Mouse (Mus musculus) hindbrain, embryonic 14.5 days (tissue): ENCODE data around the gene Sspn. TPM values are rescaled to one million over a fixed set of nuclear protein-coding genes. Genes with fewer than 3 reads are reported as not detected.

Experiments
- ATAC-seq: fragments of 200-750 bp; cut with Nextera tagmentation; 2 replicates; pipeline ENCODE4 v1.8.0; 2017; ENCODE audit warnings: moderate number of reproducible peaks, mild to moderate bottlenecking, moderate TSS enrichment, moderate library complexity; ENCODE audit not compliant: low FRiP score
- DNase-seq: peaks from one replicate; pipeline ENCODE4 v3.0.0-alpha.2; 2015; ENCODE audit warnings: low spot score
- H3K27ac ChIP-seq: fragments of 300-500 bp; sonication (generic); 2 replicates; pipeline ENCODE4 v1.5.1; 2014; ENCODE audit warnings: mild to moderate bottlenecking, moderate library complexity
- H3K27me3 ChIP-seq: fragments of 300-500 bp; sonication (generic); 2 replicates; pipeline ENCODE4 v1.6.1; 2014; ENCODE audit warnings: mild to moderate bottlenecking, low read length, mixed read lengths; ENCODE audit not compliant: control insufficient read depth, insufficient read depth
- H3K36me3 ChIP-seq: fragments of 300-500 bp; sonication (generic); replicated peaks from 2 replicates; pipeline ENCODE4 v1.6.1; 2014; ENCODE audit not compliant: control insufficient read depth, insufficient read depth
- H3K4me1 ChIP-seq: fragments of 300-500 bp; sonication (generic); replicated peaks from 2 replicates; pipeline ENCODE4 v1.6.1; 2014; ENCODE audit warnings: antibody characterized with exemption, low read length, mixed read lengths; ENCODE audit not compliant: control insufficient read depth, insufficient read depth
- H3K4me2 ChIP-seq: fragments of 300-500 bp; sonication (generic); replicated peaks from 2 replicates; pipeline ENCODE4 v1.6.1; 2014; ENCODE audit warnings: mild to moderate bottlenecking, moderate library complexity
- H3K4me3 ChIP-seq: fragments of 300-500 bp; sonication (generic); replicated peaks from 2 replicates; pipeline ENCODE4 v1.5.1; 2014; ENCODE audit warnings: mild to moderate bottlenecking, low read length
- H3K9ac ChIP-seq: fragments of 300-500 bp; sonication (generic); 2 replicates; pipeline ENCODE4 v1.6.1; 2014
- H3K9me3 ChIP-seq: fragments of 300-500 bp; sonication (generic); 2 replicates; pipeline ENCODE4 v1.6.1; 2016; ENCODE audit warnings: low read length; ENCODE audit not compliant: control insufficient read depth
- WGBS: fragments of 180-500 bp; shearing (Covaris S2); extraction: QIAGEN DNeasy Blood & Tissue Kit; methylation state at CpG from one replicate; pipeline ENCODE4 v1.1.7; 2014; 5-methylcytosine and 5-hydroxymethylcytosine counted together
- polyA plus RNA-seq: library from polyadenylated mRNA; unstranded; fragments of >200 nt; fragmentation: Nextera tagmentation; extraction: Ambion mirVana; gene quantifications from 2 replicates; pipeline ENCODE4 v1.2.1, GENCODE M21; 2014

Gene Sspn
- polyA plus RNA-seq, 1 experiment from 2014 or later: 3.2 TPM

GRCm38 (mm10) chr6:145918236-145918635 lies 13.2 kb upstream of the Sspn start:
- Histone ChIP-seq H3K9me3 (no peaks in the 10 kb centered on the region), H3K27me3 (no peaks in the 10 kb centered on the region), H3K4me2 (no peak overlapping the region), H3K4me3 (no peak overlapping the region), H3K9ac (no peak overlapping the region), H3K4me1 (no peaks in the 10 kb centered on the region), H3K36me3 (no peaks in the 10 kb centered on the region), H3K27ac (no peak overlapping the region)
- ATAC-seq (no peak), DNase-seq (no peak)
- WGBS: 91% methylated on average over 5 of the region's 5 CpGs

GRCm38 (mm10) chr6:145923594-145923993 lies 7.8 kb upstream of the Sspn start:
- DNase-seq (no peak), ATAC-seq (no peak)
- H3K9ac ChIP-seq: no peak overlapping the region
- H3K9me3 ChIP-seq: no peaks in the 10 kb centered on the region
- H3K27ac ChIP-seq: no peak overlapping the region
- no peak overlapping the region for H3K4me2 ChIP-seq
- 89% methylated on average over 6 of the region's 6 CpGs for WGBS
- no peaks in the 10 kb centered on the region for H3K27me3 ChIP-seq
- no peaks in the 10 kb centered on the region for H3K36me3 ChIP-seq
- no peaks in the 10 kb centered on the region for H3K4me1 ChIP-seq
- no peak overlapping the region for H3K4me3 ChIP-seq

- Histone ChIP-seq H3K4me3 (peak overlapping the region; percentile 31), H3K9ac (peak overlapping the region; percentile 62), H3K27ac (peak overlapping the region; percentile 80), H3K27me3 (no peaks in the 10 kb centered on the region), H3K4me2 (peak overlapping the region; percentile 63), H3K4me1 (peaks cover 8% of the 10 kb centered on the region), H3K36me3 (no peaks in the 10 kb centered on the region), H3K9me3 (no peaks in the 10 kb centered on the region)
- 5% methylated on average over 28 of the region's 28 CpGs for WGBS
- DNase-seq (peak; percentile 73), ATAC-seq (peak; percentile 95)
Observed at GRCm38 (mm10) chr6:145934001-145934696, 2.7 kb downstream of the Sspn start.

- H3K9me3 ChIP-seq: no peaks in the 10 kb centered on the region
- 76% methylated on average over 9 of the region's 9 CpGs for WGBS
- H3K4me2 ChIP-seq: peak overlapping the region; percentile 63
- H3K4me3 ChIP-seq: peak overlapping the region; percentile 31; the same call in 1 of the 2 replicates
- H3K4me1 ChIP-seq: peaks cover 8% of the 10 kb centered on the region
- peak overlapping the region; percentile 62 for H3K9ac ChIP-seq
- no peaks in the 10 kb centered on the region for H3K27me3 ChIP-seq
- no peak for ATAC-seq
- H3K27ac ChIP-seq: peak overlapping the region; percentile 80; the same call in 1 of the 2 replicates
- no peaks in the 10 kb centered on the region for H3K36me3 ChIP-seq
- DNase-seq: no peak
Observed at GRCm38 (mm10) chr6:145934697-145935240, 3.3 kb downstream of the Sspn start.

- H3K4me1 ChIP-seq: peaks cover 8% of the 10 kb centered on the region
- ATAC-seq: no peak
- no peak overlapping the region for H3K27ac ChIP-seq
- no peak overlapping the region for H3K9ac ChIP-seq
- DNase-seq: no peak
- H3K36me3 ChIP-seq: no peaks in the 10 kb centered on the region
- no peaks in the 10 kb centered on the region for H3K9me3 ChIP-seq
- no peak overlapping the region for H3K4me3 ChIP-seq
- no peak overlapping the region for H3K4me2 ChIP-seq
- no peaks in the 10 kb centered on the region for H3K27me3 ChIP-seq
- 64% methylated on average over 2 of the region's 2 CpGs for WGBS
Observed at GRCm38 (mm10) chr6:145935912-145936311, 4.5 kb downstream of the Sspn start.

GRCm38 (mm10) chr6:145936511-145936910 lies 5.1 kb downstream of the Sspn start:
- Histone ChIP-seq H3K4me1 (peaks cover 8% of the 10 kb centered on the region), H3K36me3 (no peaks in the 10 kb centered on the region), H3K27ac (no peak overlapping the region), H3K9ac (no peak overlapping the region), H3K27me3 (no peaks in the 10 kb centered on the region), H3K4me2 (no peak overlapping the region), H3K4me3 (no peak overlapping the region), H3K9me3 (no peaks in the 10 kb centered on the region)
- no peak for DNase-seq
- ATAC-seq: no peak
- 91% methylated on average over 4 of the region's 4 CpGs for WGBS

- WGBS: 78% methylated on average over 6 of the region's 6 CpGs
- Histone ChIP-seq H3K4me3 (no peak overlapping the region), H3K36me3 (no peaks in the 10 kb centered on the region), H3K9ac (no peak overlapping the region), H3K27me3 (no peaks in the 10 kb centered on the region), H3K4me1 (no peaks in the 10 kb centered on the region), H3K4me2 (no peak overlapping the region), H3K9me3 (no peaks in the 10 kb centered on the region), H3K27ac (no peak overlapping the region)
- no peak for ATAC-seq
- DNase-seq: no peak
Observed at GRCm38 (mm10) chr6:145940852-145941251, 9.4 kb downstream of the Sspn start.

GRCm38 (mm10) chr6:145942263-145942966 lies 11.0 kb downstream of the Sspn start:
- ATAC-seq (no peak), DNase-seq (no peak)
- H3K9me3 ChIP-seq: no peaks in the 10 kb centered on the region
- no peak overlapping the region for H3K9ac ChIP-seq
- 82% methylated on average over 12 of the region's 12 CpGs for WGBS
- H3K4me2 ChIP-seq: no peak overlapping the region
- H3K4me3 ChIP-seq: no peak overlapping the region
- no peak overlapping the region for H3K27ac ChIP-seq
- H3K36me3 ChIP-seq: no peaks in the 10 kb centered on the region
- H3K4me1 ChIP-seq: no peaks in the 10 kb centered on the region
- no peaks in the 10 kb centered on the region for H3K27me3 ChIP-seq

GRCm38 (mm10) chr6:145943414-145943813 lies 12.0 kb downstream of the Sspn start:
- Histone ChIP-seq H3K4me2 (no peak overlapping the region), H3K36me3 (no peaks in the 10 kb centered on the region), H3K27me3 (no peaks in the 10 kb centered on the region), H3K4me1 (no peaks in the 10 kb centered on the region), H3K9ac (no peak overlapping the region), H3K27ac (no peak overlapping the region), H3K4me3 (no peak overlapping the region), H3K9me3 (no peaks in the 10 kb centered on the region)
- no peak for ATAC-seq
- DNase-seq: no peak
- 87% methylated on average over 3 of the region's 3 CpGs for WGBS
